Mouse (Mus musculus) adrenal gland, postnatal 14 days (tissue): ENCODE results near the gene Smndc1. TPM values are rescaled to one million over a fixed set of nuclear protein-coding genes. Genes with fewer than 3 reads are reported as not detected.
A peak's percentile ranks its signal among the peaks of the same experiment; 100 is the strongest.

ENCODE experiments used
- DNase-seq: peaks from one replicate; pipeline ENCODE4 v3.0.0; 2021; ENCODE audit warnings: mixed read lengths
- total RNA-seq: library from RNA; stranded (reverse); gene quantifications from 2 replicates; pipeline ENCODE4 v1.2.3, GENCODE M21; 2021

The Smndc1 gene
- total RNA-seq, 1 experiment from 2014 or later = 44.7 TPM

- peak; percentile 40 for DNase-seq
Observed at GRCm38 (mm10) chr19:53340423-53340822, 50.0 kb downstream of the Smndc1 start.

GRCm38 (mm10) chr19:53335241-53335640, 55.1 kb downstream of the Smndc1 start:
- no peak for DNase-seq

GRCm38 (mm10) chr19:53333730-53334129, 56.6 kb downstream of the Smndc1 start:
- DNase-seq = no peak

GRCm38 (mm10) chr19:53331882-53332500, 58.4 kb downstream of the Smndc1 start:
- DNase-seq = no peak

- DNase-seq = peak; percentile 84
Observed at GRCm38 (mm10) chr19:53329992-53330381, 60.4 kb downstream of the Smndc1 start.

Other genes starting within 250 kb of the Smndc1 start
- 27.3 and 31.0 TPM in 2 replicates for gene Mxi1, start 80.1 kb downstream of the Smndc1 start, total RNA-seq
- not detected in 2 replicates for gene Gm10197, start 18.8 kb downstream of the Smndc1 start, total RNA-seq
- gene Dusp5, start 138.5 kb upstream of the Smndc1 start, total RNA-seq = 8.5 and 11.8 TPM in 2 replicates
- 80.2 and 97.3 TPM in 2 replicates for gene Nutf2-ps1, start 198.5 kb upstream of the Smndc1 start, total RNA-seq
- gene Smc3, start 209.8 kb upstream of the Smndc1 start, total RNA-seq = 38.2 and 43.8 TPM in 2 replicates